Mouse (Mus musculus) MEL (cell line): ENCODE measurements around the gene Scfd2. TPM values are rescaled to one million over a fixed set of nuclear protein-coding genes. Genes with fewer than 3 reads are reported as not detected.

ENCODE experiments used
- DNase-seq: peaks from one replicate; pipeline ENCODE4 v3.0.0; 2011; ENCODE audit warnings: low read depth, low spot score
- H3K27ac ChIP-seq: 2 replicates; pipeline ENCODE4 v1.5.1; 2012; ENCODE audit warnings: low read depth, mild to moderate bottlenecking, control low read depth, low read length, moderate library complexity; ENCODE audit not compliant: control insufficient read depth
- H3K27me3 ChIP-seq, 2 experiments: fragments of 150-350 bp in 1 of 2; sonication (generic) in 1 of 2; 2 replicates each; pipeline ENCODE4 v1.6.1; 2012; ENCODE audit warnings: low read length in 2 of 2, mild to moderate bottlenecking in 2 of 2, improper control_type of control experiment in 1 of 2, moderate library complexity in 1 of 2; ENCODE audit not compliant: insufficient read depth in 2 of 2, control insufficient read depth in 1 of 2
- H3K36me3 ChIP-seq, 2 experiments: 2 replicates each; pipeline ENCODE4 v1.6.1; 2012 to 2014; ENCODE audit warnings: low read length in 2 of 2, improper control_type of control experiment in 1 of 2, inconsistent platforms in 1 of 2, mild to moderate bottlenecking in 1 of 2; ENCODE audit not compliant: insufficient read depth in 2 of 2, control insufficient read depth in 1 of 2
- H3K4me1 ChIP-seq, 2 experiments: fragments of 150-350 bp in 1 of 2; sonication (generic) in 1 of 2; 2 replicates each; pipeline ENCODE4 v1.6.1; 2012; ENCODE audit warnings: low read length in 2 of 2, improper control_type of control experiment in 1 of 2, mild to moderate bottlenecking in 1 of 2; ENCODE audit not compliant: insufficient read depth in 2 of 2, control insufficient read depth in 1 of 2
- H3K4me3 ChIP-seq, 2 experiments: fragments of 150-350 bp in 1 of 2; sonication (generic) in 1 of 2; 2 replicates each; pipeline ENCODE4 v1.5.1; 2012; ENCODE audit warnings: low read depth in 2 of 2, low read length in 2 of 2, mild to moderate bottlenecking in 2 of 2, moderate library complexity in 2 of 2, control low read depth in 1 of 2, improper control_type of control experiment in 1 of 2; ENCODE audit not compliant: control insufficient read depth in 1 of 2, insufficient read depth in 1 of 2
- H3K79me2 ChIP-seq: 2 replicates; pipeline ENCODE4 v1.6.1; 2012; ENCODE audit warnings: mild to moderate bottlenecking, low read length, moderate library complexity; ENCODE audit not compliant: control insufficient read depth, poor library complexity, insufficient read depth
- H3K9ac ChIP-seq: 2 replicates; pipeline ENCODE4 v1.6.1; 2012; ENCODE audit warnings: low read depth, mild to moderate bottlenecking, control low read depth, low read length, moderate library complexity; ENCODE audit not compliant: control insufficient read depth, poor library complexity, severe bottlenecking
- H3K9me3 ChIP-seq: fragments of 150-350 bp; sonication (generic); replicated peaks from 2 replicates; pipeline ENCODE4 v1.6.1; 2012; ENCODE audit warnings: mild to moderate bottlenecking, low read length, improper control_type of control experiment, moderate library complexity; ENCODE audit not compliant: insufficient read depth
- BHLHE40 ChIP-seq: IDR thresholded peaks from 2 replicates; pipeline ENCODE4 v1.6.1; 2012; ENCODE audit warnings: low read depth, mild to moderate bottlenecking, inconsistent platforms, low read length, improper control_type of control experiment, borderline replicate concordance
- CTCF ChIP-seq, 3 experiments: IDR thresholded peaks in 2 of 3; conservative IDR thresholded peaks in 1 of 3; 2 replicates each; pipeline ENCODE4 v1.5.1; 2011 to 2012; ENCODE audit warnings: low read length in 3 of 3, low read depth in 2 of 3, mild to moderate bottlenecking in 2 of 3, improper control_type of control experiment in 1 of 3, inconsistent platforms in 1 of 3, mixed read lengths in 1 of 3, moderate library complexity in 1 of 3; ENCODE audit not compliant: control insufficient read depth in 1 of 3, insufficient read depth in 1 of 3, poor library complexity in 1 of 3, severe bottlenecking in 1 of 3
- ELF1 ChIP-seq: IDR thresholded peaks from 2 replicates; pipeline ENCODE4 v1.6.1; 2014; ENCODE audit warnings: low read depth, mild to moderate bottlenecking, inconsistent platforms, low read length, improper control_type of control experiment, moderate library complexity
- EP300 ChIP-seq, 2 experiments: IDR thresholded peaks; 2 replicates each; pipeline ENCODE4 v1.6.1; 2011; ENCODE audit warnings: improper control_type of control experiment in 2 of 2, low read length in 2 of 2, low read depth in 1 of 2, mild to moderate bottlenecking in 1 of 2
- GABPA ChIP-seq: IDR thresholded peaks from 2 replicates; pipeline ENCODE4 v1.6.1; 2012; ENCODE audit warnings: low read depth, mild to moderate bottlenecking, inconsistent platforms, low read length, improper control_type of control experiment, moderate library complexity
- HCFC1 ChIP-seq: IDR thresholded peaks from 2 replicates; pipeline ENCODE4 v1.6.1; 2012; ENCODE audit warnings: low read depth, mild to moderate bottlenecking, inconsistent platforms, low read length, improper control_type of control experiment, moderate library complexity
- JUND ChIP-seq: IDR thresholded peaks from 2 replicates; pipeline ENCODE4 v1.6.1; 2011; ENCODE audit warnings: low read depth, mild to moderate bottlenecking, improper control_type of control experiment, low read length
- KAT2A ChIP-seq: conservative IDR thresholded peaks from 2 replicates; pipeline ENCODE4 v1.6.1; 2012; ENCODE audit warnings: low read depth, low read length, improper control_type of control experiment, inconsistent platforms
- MAZ ChIP-seq: IDR thresholded peaks from 2 replicates; pipeline ENCODE4 v1.6.1; 2012; ENCODE audit warnings: low read depth, mild to moderate bottlenecking, inconsistent platforms, low read length, improper control_type of control experiment
- MEF2A ChIP-seq: IDR thresholded peaks from 2 replicates; pipeline ENCODE4 v1.6.1; 2014; ENCODE audit warnings: low read depth, mild to moderate bottlenecking, inconsistent platforms, low read length, improper control_type of control experiment; ENCODE audit not compliant: poor library complexity, insufficient replicate concordance, severe bottlenecking; ENCODE audit errors: extremely low read depth
- MXI1 ChIP-seq: IDR thresholded peaks from 2 replicates; pipeline ENCODE4 v1.6.1; 2011; ENCODE audit warnings: mild to moderate bottlenecking, low read depth, low read length, improper control_type of control experiment
- MYB ChIP-seq: IDR thresholded peaks from 2 replicates; pipeline ENCODE4 v1.6.1; 2011; ENCODE audit warnings: mild to moderate bottlenecking, low read depth, low read length, improper control_type of control experiment
- MYC ChIP-seq: IDR thresholded peaks from 2 replicates; pipeline ENCODE4 v1.6.1; 2011; ENCODE audit warnings: low read depth, mild to moderate bottlenecking, low read length, improper control_type of control experiment, moderate library complexity
- NELFE ChIP-seq: IDR thresholded peaks from 2 replicates; pipeline ENCODE4 v1.6.1; 2011; ENCODE audit warnings: low read depth, low read length, improper control_type of control experiment
- NRF1 ChIP-seq: IDR thresholded peaks from 2 replicates; pipeline ENCODE4 v1.6.1; 2014; ENCODE audit warnings: low read depth, mild to moderate bottlenecking, inconsistent platforms, low read length, improper control_type of control experiment, moderate library complexity; ENCODE audit not compliant: poor library complexity, insufficient read depth, severe bottlenecking
- POLR2AphosphoS2 ChIP-seq: IDR thresholded peaks from 2 replicates; pipeline ENCODE4 v1.6.1; 2011; ENCODE audit warnings: low read length, improper control_type of control experiment
- POLR2AphosphoS5 ChIP-seq: IDR thresholded peaks from 2 replicates; pipeline ENCODE4 v1.6.1; 2012; ENCODE audit warnings: low read depth, borderline replicate concordance, mild to moderate bottlenecking, inconsistent platforms, low read length, moderate library complexity, mixed read lengths
- RAD21 ChIP-seq: IDR thresholded peaks from 2 replicates; pipeline ENCODE4 v1.6.1; 2011; ENCODE audit warnings: mild to moderate bottlenecking, low read depth, low read length, improper control_type of control experiment
- RCOR1 ChIP-seq: IDR thresholded peaks from 2 replicates; pipeline ENCODE4 v1.6.1; 2012; ENCODE audit warnings: low read depth, mild to moderate bottlenecking, inconsistent platforms, low read length, improper control_type of control experiment
- SIN3A ChIP-seq: IDR thresholded peaks from 2 replicates; pipeline ENCODE4 v1.6.1; 2012; ENCODE audit warnings: low read length, improper control_type of control experiment, inconsistent platforms
- TBP ChIP-seq: IDR thresholded peaks from 2 replicates; pipeline ENCODE4 v1.8.0; 2011; ENCODE audit warnings: low read depth, low read length, improper control_type of control experiment
- TCF12 ChIP-seq: IDR thresholded peaks from 2 replicates; pipeline ENCODE4 v1.6.1; 2014; ENCODE audit warnings: low read depth, mild to moderate bottlenecking, inconsistent platforms, low read length, improper control_type of control experiment, moderate library complexity
- USF1 ChIP-seq: IDR thresholded peaks from 2 replicates; pipeline ENCODE4 v1.6.1; 2014; ENCODE audit warnings: low read depth, mild to moderate bottlenecking, inconsistent platforms, low read length, improper control_type of control experiment, moderate library complexity
- USF2 ChIP-seq, 2 experiments: IDR thresholded peaks; 2 replicates each; pipeline ENCODE4 v1.6.1; 2011 to 2012; ENCODE audit warnings: improper control_type of control experiment in 2 of 2, low read length in 2 of 2, borderline replicate concordance in 1 of 2, inconsistent platforms in 1 of 2, low read depth in 1 of 2, mild to moderate bottlenecking in 1 of 2; ENCODE audit not compliant: insufficient read depth in 1 of 2
- polyA plus RNA-seq, 2 experiments: library from polyadenylated mRNA; stranded (reverse) in 1 of 2; unstranded in 1 of 2; fragments of >175 nt in 1 of 2; fragments of >200 nt in 1 of 2; gene quantifications; 2 replicates each; pipeline versions ENCODE4 v1.2.1 to v1.2.4; 2012; ENCODE audit warnings: low replicate concordance in 2 of 2, low read depth in 1 of 2; ENCODE audit not compliant: insufficient read length in 2 of 2, insufficient read depth in 1 of 2, missing spikeins in 1 of 2
- total RNA-seq: library from RNA; depleted of rRNA; stranded (reverse); fragments of 300-350 nt; gene quantifications from 2 replicates; pipeline ENCODE4 v1.2.3, GENCODE M21; 2012

Gene Scfd2
- total and polyA plus RNA-seq, 3 experiments = 18.8 to 20.3 TPM; not detected in 1

GRCm38 (mm10) chr5:74188076-74188475 lies 343.5 kb downstream of the Scfd2 start:
- Histone ChIP-seq H3K9ac (no peak overlapping the region), H3K36me3 (no peaks in the 10 kb centered on the region), H3K27ac (no peak overlapping the region), H3K4me3 (no peak overlapping the region), H3K79me2 (no peaks in the 10 kb centered on the region), H3K27me3 (no peaks in the 10 kb centered on the region; a peak in 2 of 4 replicates), H3K9me3 (no peaks in the 10 kb centered on the region), H3K4me1 (0 out of 4 replicates have a peak, but pooled peaks cover 0 to 2% of the 10 kb centered on the region in 2 experiments)
- no peak for TF ChIP-seq SIN3A
- TF ChIP-seq POLR2AphosphoS2 = no peak
- no peak for TF ChIP-seq MAZ
- no peak for TF ChIP-seq MYC
- no peak for TF ChIP-seq TBP
- TF ChIP-seq JUND = no peak
- TF ChIP-seq MXI1 = no peak
- TF ChIP-seq MEF2A = no peak
- TF ChIP-seq KAT2A = no peak
- no peak for TF ChIP-seq ELF1
- no peak for TF ChIP-seq GABPA
- TF ChIP-seq POLR2AphosphoS5 = no peak
- no peak for TF ChIP-seq RCOR1
- no peak for TF ChIP-seq NRF1
- DNase-seq = no peak

GRCm38 (mm10) chr5:74184607-74185006 lies 347.0 kb downstream of the Scfd2 start:
- no peaks in the 10 kb centered on the region; a peak in 2 of 4 replicates for H3K27me3 ChIP-seq
- no peaks in the 10 kb centered on the region for H3K79me2 ChIP-seq
- no peaks in the 10 kb centered on the region for H3K36me3 ChIP-seq
- no peak overlapping the region for H3K9ac ChIP-seq
- no peak overlapping the region for H3K4me3 ChIP-seq
- no peaks in the 10 kb centered on the region for H3K4me1 ChIP-seq
- TF ChIP-seq TBP = no peak
- no peak for TF ChIP-seq JUND
- no peak for TF ChIP-seq NELFE
- no peak for TF ChIP-seq HCFC1
- no peak for TF ChIP-seq MYC
- TF ChIP-seq ELF1 = no peak
- TF ChIP-seq USF2 (IDR thresholded peaks at IDR 0.05; ENCODE audit: borderline replicate concordance in 1 of 2, insufficient read depth in 1 of 2, low read depth in 1 of 2, low read length in 2 of 2) = no peak
- no peak for TF ChIP-seq TCF12
- no peak for TF ChIP-seq USF1
- TF ChIP-seq MYB = no peak
- TF ChIP-seq CTCF (IDR thresholded peaks at IDR 0.05 in 2 of 3, conservative IDR thresholded peaks at IDR 0.05 in 1 of 3; ENCODE audit: control insufficient read depth in 1 of 3, insufficient read depth in 1 of 3, low read depth in 2 of 3, low read length in 3 of 3, poor library complexity in 1 of 3, severe bottlenecking in 1 of 3) = no peak
- TF ChIP-seq BHLHE40 = no peak
- TF ChIP-seq RAD21 = no peak
- TF ChIP-seq KAT2A = no peak
- no peak for TF ChIP-seq EP300 (IDR thresholded peaks at IDR 0.05; ENCODE audit: low read depth in 1 of 2, low read length in 2 of 2)
- no peak for DNase-seq
- H3K27ac ChIP-seq = no peak overlapping the region
- no peaks in the 10 kb centered on the region for H3K9me3 ChIP-seq
